Mouse (Mus musculus) cerebellum, adult 9-11 months (tissue): ENCODE results near the gene Prkar2a.

ENCODE experiments used
- DNase-seq: peaks from one replicate; pipeline ENCODE4 v3.0.0; 2022

Gene Prkar2a

DNA sequence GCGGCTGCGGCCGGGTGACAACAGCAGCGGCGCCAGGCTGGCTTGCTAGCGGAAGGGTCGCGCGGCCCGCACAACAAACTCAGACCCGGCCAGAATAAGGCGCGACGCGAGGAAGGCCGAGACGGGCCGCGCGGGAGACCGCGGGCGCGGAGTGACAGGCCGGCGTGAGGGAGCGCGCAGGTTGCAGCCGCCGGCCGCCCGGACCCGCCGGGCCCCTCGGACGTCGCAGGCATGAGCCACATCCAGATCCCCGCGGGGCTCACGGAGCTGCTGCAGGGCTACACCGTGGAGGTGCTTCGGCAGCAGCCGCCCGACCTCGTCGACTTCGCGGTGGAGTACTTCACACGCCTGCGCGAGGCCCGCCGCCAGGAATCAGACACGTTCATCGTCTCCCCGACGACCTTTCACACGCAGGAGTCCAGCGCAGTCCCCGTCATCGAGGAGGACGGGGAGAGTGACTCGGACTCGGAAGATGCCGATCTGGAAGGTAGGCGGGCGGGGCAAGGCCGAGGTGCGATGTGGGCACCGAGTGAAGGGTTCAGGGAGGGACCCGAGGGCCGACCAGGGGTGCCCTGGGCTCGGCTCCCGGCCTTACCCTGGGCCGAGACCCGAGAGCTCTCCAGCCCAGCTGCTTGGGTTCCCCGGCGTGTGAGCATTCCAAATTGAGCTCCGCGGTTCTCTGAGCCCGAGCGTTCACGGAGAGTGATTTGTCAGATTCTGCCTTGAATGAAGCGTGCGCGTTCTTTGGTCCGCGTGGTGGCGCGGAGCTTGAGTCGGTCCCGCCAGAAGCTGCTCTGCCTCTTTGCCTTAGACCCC, 3.3 kb downstream of the Prkar2a start:
- DNase-seq, result peak; percentile 67

DNA sequence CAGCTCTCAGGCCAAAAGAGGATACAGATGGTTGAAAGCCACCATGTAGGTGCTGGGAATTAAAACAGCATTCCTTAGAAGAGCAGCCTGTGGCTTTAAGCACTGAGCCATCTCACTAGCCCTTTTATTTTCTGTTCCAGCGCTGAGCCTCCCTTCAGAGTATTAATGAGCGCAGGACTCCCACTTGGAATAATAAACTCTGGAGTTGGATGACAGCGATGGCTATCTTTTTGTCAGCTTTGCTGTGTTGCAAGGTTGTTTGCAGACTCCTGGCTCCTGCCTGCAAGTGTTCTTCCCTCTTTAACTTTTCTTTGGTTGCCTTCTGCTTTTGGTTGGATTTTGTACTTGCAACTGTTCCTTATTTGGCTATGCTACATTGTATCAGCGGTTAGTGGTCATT, 4.8 kb downstream of the Prkar2a start:
- DNase-seq, result no peak

DNA sequence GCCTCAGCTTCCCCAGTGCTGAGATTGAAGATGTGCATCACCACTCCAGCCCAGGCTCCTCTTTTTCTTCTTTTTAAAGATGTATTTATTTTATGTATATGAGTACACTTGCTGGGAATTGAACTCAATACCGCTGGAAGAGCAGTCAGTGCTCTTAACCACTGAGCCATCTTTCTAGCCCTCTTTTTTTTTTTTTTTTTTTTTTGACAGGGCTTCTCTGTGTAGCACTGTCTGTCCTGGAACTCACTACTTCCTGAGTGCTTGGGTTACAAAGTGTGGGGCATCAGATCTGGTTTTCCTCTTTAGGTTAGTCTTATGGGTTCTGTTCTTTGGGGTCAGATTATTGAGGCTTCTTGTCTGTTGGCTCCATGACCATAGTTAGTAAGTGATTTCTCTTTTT, 5.4 kb downstream of the Prkar2a start:
- no peak for DNase-seq

DNA sequence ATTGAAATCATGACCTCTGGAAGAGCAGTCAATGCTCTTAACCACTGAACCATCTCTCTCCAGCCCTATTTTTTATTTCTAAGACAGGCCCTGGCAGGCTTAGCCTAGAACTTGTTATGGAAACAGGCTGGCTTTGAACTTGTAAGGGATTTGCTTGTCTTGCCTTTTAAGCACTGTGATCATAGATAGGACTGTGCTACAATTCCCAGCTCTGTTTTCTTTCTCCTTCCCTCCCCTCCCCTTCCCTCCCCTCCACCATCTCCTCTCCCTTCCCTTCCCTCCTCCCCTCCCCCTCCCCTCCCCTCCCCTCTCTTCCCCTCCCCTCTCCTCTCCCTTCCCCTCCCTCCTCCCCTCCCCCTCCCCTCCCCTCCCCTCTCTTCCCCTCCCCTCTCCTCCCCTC, 13.4 kb downstream of the Prkar2a start:
- no peak for DNase-seq

DNA sequence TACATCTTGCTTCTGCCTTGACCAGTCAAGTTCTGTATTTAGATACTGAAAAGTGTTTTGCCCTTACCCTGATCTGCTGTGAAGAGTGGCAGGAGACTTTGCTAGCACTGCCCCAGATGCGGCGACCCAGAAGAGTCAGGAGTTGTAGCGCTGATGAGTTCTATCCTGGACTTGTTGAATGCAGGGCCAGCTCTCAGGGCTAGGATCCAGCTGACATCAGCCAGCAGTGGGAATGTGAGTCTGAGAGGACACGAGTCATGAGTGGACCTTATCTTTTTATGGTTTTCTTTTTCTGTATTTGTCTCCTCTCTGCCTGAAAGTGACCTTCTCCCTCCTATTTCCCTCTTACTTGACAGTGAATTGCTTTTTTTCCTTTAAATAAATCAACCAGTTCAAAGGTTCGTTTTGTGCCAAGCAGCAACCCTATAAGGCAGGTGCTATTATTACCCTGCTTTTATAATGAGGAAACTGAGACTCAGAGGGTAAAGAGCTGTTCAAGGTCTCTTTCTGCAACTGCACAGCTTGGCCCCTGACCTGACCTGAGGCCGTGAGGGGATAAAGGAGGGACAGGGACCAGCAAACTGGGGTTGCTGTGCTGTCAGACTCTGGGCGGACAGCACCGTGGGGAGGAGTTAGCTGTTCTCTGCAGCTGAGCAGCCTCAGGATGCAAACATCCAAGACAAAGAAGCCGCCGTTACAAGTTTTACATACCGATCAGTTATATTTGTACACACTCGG, 14.4 kb downstream of the Prkar2a start:
- DNase-seq, result no peak

DNA sequence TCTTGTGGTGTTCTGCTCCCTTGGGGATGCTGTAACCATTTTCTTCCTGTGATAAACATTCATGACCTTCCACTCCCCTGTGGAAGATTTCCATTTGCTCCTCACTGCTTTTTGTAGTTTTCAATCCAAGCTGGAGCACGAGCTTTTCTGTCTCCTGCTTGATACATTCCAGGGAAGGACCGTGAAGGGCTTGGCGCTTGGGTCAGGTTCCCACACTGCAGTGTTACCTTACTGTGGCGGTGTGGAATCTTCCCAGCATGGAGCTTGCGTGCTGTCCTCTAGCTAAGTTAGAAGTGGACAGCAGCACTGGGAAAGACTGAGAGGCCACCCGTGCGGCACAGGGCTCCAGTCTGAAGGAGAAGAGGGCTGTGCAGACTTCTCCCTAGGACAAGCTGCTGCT, 15.5 kb downstream of the Prkar2a start:
- DNase-seq, result no peak

DNA sequence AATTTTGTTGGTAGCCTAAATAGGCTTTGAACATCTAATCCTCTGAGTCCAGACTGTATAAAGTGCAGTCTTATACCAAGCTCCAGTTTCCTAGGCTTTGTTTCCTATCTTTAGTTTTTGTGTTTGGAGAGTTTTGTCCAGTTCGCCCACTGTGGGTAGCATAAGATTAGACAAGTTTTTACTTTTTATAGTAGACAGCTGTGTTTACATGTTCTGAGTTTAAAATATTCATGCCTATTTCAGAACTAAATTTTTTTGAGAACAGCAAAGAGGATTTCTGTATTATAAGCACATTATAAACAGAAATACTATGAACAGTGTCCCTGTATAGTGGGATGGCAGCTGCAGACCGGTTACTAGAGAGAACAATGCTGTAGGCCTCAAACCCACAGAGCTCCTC, 18.1 kb downstream of the Prkar2a start:
- DNase-seq, result no peak

DNA sequence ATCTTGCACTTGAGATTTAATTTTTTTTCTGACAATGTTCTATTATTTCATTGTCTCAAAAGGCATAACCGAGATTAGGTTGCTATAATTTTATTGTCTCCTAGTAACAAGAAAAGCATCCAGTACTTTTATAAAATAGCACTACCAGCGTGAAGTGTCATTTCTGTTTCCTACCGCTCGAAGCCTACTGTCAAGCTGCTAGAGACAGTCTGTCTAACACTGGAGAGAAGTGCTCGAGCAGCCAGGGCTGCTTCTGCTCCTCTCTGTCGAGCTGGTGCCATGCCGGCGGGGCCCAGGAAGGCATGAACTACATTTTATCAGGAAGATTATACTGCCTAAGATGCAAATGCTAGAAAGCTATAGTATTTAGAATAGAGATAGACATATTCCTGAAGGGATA, 19.7 kb downstream of the Prkar2a start:
- DNase-seq, result no peak

DNA sequence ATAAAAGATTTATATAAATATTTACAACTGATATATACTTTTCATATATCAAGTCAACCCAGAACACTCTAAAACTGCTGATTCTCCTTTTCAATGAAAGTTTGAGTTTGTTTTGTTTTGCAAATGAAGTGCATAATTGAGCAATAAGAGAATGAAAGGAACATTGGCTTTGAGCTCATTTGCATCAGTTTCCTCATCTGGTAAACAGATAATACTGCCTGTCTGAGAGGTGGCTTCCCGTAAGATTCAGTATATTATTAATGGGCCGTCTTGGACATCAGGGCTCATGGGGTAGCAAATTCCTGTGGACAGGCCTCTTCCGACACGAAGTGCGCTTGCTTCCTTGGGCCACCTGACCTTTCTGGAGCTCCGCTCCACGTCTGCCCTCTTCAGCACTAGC, 21.7 kb downstream of the Prkar2a start:
- DNase-seq, result no peak

DNA sequence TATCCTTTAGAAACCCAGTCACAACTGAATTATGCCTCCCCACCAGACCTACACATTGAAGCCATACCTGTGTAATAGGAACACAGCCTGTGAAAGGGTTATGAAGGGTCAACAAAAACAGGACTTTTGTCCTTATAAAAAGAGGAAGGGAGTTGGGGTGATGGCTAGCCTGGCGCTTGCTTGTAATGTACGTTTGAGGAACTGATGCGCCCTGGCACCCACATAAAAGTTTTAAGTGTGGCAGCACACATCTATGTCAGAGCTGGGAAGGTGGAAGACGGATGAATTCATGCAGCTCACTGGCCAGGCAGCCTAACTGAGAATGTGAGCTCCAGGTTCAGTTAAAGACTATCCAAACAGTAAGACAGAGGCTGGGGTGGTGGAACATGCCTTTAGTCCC, 27.1 kb downstream of the Prkar2a start:
- DNase-seq, result no peak

DNA sequence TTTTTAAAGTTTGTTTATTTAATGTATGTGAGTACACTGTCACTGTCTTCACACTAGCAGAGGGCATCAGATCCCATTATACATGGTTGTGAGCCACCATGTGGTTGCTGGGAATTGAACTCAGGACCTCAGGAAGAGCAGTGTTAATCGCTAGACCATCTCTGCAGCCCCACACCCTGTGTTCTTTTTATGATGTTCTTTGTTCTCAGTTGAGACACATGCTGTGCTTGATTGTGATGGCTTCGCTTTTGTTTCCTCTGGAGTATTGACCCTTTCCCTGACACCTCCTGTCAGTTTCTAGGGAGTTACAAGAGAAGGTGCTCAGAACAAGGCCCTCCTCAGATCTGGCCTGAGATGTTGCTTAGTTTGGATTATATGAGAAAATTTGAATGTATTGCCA, 34.6 kb downstream of the Prkar2a start:
- DNase-seq, result no peak

DNA sequence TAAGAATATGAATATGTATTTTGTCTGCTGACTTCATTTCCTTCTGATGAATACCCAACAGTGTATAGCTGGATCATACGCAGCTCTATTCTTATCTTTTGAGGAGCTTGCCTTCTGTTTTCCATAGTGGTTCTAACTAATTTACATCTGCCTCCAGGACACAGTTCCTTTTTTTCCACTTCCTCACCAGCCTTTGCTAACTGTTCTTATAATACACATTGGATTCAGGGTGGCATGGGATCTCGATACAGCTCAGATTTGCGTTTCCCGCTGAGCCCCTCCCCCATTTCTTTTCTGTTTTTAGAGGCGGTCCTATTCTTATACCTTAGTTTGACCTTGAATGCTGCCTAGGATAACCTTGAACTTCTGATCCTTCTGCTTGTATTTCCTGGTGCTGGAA, 37.0 kb downstream of the Prkar2a start:
- no peak for DNase-seq

DNA sequence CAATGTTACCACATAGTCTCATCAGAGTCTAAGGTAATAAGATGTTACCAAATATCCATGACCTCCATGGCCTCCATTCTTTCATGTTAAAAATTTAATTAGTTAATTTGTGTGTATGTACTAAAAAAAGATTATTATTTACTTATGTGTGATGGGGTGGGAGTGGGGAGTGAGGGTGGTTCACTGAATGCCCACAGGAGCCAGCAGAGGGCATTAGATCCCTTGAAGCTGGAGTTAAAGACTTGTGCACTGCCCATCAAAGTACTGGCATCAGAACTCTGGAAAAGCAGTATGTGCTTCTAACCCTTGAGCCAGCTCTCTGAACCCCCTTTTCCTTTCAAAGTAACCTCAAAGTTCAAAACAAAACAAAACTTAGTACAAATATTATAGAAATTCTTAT, 39.9 kb downstream of the Prkar2a start:
- DNase-seq, result no peak

DNA sequence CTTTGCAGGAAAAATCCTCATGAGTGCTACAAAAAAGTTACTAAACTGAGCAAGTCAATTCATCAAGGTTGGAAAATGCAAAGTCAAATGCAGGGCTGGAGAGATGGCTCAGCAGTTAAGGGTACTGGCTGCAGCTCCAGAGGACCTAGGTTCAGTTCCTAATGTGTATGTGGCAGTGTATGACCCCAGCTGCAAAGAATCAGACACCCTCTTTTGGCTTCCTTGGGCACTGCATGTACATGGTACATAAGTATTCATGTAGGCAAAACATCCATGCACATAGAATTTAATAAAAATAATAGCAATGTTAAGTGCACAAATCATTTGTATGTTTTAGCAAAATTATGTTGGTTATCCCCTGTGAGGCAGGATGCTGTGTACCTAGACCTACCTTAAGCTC, 43.3 kb downstream of the Prkar2a start:
- no peak for DNase-seq

DNA sequence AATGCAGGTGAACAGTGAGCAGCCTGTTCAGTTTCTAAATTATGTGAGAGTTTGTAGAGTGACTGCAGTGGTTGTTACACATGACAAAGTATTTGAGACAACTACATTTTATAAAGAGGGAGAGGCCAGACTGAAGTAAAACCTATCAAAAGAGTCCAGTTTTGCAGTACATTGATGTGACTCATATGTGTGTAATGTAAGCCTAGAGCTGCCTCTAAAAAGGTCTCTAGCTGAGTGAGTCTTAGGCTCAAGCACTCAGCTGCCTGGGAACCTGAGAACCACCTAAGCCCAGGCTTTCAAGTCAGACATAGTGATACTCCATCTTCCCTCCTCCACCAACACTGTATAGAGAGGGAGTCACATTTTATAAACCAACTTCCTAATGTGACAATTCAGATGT, 45.5 kb downstream of the Prkar2a start:
- DNase-seq, result no peak

DNA sequence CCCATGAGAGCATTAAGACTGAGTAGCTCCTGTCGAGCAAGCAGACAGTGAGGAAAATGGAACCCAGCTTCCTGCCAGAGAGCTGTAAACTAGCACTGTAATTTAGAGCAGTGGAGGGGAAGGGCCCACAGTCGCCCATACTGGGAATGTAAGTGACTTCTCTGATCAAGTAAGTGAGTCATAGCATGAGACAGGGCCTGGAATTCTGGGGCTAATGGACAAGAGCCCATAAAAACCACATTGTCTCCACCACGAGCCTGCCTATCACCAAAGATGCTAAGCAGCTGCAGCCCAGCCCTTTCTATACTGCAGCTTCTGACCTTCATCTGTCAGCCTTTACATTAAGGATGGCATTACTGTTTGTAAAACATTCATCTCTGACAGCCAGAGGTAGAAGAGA, 50.1 kb downstream of the Prkar2a start:
- no peak for DNase-seq

DNA sequence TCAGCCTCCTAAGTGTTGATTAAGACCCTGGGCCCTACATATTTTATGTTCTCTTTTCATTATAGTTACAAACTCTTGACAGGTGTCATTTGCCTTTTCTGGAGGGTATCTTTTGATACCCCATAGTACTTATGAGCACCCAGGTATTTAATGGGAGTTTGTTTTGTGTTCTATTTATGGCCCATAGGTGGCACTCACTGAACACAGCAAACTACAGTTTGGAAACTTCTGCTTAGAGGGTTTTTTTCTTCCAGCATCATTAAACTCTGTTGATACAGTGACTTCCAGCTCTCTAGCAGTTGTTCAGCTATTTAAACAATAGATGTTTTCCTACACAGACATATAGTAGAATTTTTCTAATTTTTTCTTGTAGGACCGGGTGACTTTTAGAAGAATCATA, 50.9 kb downstream of the Prkar2a start:
- DNase-seq, result no peak

DNA sequence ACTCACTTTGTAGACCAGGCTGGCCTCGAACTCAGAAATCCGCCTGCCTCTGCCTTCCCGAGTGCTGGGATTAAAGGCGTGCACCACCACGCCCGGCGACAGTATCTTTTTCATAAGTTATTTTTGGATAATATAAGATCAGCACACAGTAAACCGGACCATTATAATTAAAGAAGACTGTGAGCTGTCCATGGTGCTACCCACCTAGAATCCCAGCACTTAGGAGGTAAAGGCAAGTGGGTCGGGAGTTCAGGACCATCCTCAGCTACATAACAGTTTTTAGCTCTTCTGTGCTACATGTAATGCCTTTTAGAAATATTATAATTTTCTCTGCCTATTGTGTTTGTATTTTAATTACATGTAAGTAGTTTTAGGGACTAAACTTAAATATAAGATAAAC, 52.9 kb downstream of the Prkar2a start:
- DNase-seq, result no peak

DNA sequence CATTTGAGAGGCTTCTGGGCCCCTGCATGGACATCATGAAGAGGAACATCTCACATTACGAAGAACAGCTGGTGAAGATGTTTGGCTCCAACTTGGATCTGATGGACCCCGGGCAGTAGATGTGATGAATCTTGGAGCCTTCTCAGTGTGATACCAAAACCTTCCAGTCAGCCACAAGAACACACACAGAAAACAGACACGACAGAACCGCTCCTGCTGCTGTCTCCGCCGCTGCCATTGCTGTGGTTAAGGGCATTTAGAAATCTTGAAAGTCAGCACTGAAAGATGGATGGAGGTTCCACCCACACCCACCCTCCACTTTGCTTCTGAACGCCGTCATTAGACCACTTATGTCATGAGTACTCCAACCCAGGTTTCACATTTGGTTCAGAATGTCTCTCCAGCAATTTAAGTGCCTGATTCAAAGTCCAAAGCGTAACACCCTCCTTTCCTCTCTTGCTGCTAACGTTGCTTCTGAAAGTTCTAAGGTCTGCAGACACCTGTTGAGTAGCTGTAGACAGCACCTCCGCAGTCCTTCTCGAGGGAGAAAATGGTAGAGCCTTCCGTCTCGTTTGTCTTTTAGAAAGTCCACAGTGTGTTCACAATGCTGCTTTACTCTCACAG, 57.9 kb downstream of the Prkar2a start:
- DNase-seq, result no peak

DNA sequence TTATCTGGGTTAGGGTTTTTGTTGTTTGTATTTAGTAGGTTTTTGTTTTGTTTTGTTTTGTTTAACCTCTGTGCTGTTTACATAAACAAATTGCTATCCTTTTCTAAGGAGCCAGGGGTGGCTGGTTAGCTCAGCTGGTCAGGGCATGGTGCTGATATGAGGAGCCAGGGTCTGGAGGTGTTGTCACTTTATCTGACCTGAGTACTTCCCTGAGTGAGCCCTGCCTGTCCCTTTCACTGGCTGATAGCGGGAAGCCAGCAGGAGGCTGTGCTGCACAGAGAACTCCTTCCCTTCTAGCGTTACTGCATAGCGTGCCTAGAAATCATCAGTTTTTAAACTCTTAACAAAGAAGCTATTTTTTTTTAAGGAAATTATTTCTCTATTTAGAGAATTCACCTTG, 58.6 kb downstream of the Prkar2a start:
- DNase-seq, result no peak

DNA sequence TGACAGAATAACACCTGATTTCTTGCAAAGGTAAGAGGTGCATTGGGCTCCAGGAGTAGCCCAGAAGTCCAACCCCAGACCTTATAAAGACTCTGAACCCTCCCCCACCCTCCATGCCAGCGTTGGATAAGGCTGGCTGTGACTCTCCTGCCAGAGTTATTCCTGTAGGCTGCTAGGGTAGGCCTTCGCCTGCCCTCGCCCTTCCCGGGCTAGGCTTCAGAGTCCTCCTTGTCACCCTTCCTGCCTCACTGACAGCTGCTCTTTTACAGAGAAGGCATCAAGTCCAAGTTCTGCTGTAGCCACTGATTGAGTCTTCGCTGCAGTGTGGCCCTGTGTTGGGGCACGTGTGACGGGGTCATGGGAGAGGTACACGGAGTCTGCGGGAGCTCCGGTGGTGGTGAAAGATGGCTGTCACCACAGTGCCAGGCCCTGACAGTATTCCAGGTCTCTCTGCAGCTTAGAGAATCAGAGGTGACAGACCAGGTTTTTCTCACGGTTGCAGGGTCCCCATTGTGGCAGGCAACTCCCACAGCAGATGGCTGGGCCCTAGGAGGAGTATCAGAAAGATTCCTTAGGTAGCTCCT, 59.6 kb downstream of the Prkar2a start:
- no peak for DNase-seq

DNA sequence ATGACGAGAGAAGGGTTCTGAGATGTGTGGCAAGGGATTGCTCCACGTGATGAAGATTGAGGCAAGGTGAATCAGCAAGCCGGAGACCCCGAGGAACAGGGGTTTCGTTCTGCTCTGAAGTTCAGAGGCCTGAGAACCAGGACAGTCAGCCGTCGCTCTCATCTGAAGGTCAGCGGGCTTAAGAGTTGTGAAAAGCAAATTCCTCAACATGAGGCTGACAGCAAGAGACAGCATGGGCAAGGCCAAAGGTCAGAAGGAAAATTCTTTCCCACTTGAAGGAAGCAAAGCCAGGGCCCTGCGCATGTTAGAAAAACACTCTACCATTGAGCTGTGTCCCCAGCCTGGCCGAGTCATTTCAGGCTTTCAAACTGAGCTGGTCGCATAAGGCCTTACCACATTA, 61.5 kb downstream of the Prkar2a start:
- no peak for DNase-seq

DNA sequence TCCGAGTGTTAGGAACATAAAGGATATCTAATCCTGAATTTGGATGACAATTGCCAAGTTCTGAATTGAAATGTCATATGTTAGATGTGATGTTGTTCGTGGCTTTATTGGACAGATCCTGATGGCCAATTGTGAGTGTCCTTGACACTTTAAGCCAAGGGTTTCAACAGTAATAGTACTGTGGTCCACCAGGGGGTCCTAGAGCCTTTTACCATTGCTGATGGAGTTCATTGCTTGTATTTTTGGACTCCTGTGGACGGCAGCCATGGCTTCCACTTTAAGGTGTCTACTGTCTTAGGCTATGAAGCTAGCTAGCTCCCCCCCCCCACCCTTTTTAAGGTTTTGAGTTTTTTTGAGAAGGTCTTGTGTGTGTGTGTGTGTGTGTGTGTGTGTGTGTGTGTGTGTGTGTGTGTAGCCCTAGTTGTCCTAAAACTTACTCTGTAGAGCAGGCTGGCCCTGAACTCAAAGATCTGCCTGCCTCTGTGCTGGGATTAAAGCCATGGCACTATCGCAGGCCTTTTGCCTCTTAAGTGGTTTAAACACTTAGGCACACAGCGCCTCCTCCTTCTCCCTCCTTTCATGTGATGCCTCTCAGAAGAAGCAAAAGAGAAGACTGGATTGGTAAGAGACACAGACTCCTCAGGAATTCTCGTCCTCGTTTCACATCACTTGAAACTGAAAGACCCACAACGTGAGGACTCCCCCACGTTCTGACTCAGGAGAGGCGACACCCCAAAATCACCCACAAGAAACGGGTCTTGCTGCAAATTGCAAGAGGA, 63.2 kb downstream of the Prkar2a start:
- no peak for DNase-seq
